Mouse (Mus musculus) heart, postnatal 0 days (tissue): ENCODE measurements around the gene Ifi208. TPM values are rescaled to one million over a fixed set of nuclear protein-coding genes. Genes with fewer than 3 reads are reported as not detected.

Experiments
- ATAC-seq: fragments of 200-750 bp; cut with Nextera tagmentation; 2 replicates; pipeline ENCODE4 v1.8.0; 2017; ENCODE audit warnings: low read depth, moderate number of reproducible peaks, moderate library complexity; ENCODE audit not compliant: insufficient read depth
- DNase-seq: peaks from one replicate; pipeline ENCODE4 v3.0.0-alpha.2; 2016; ENCODE audit warnings: low spot score
- H3K27ac ChIP-seq: fragments of 300-500 bp; sonication (generic); 2 replicates; pipeline ENCODE4 v1.5.1; 2014; ENCODE audit warnings: low read depth, mild to moderate bottlenecking
- H3K27me3 ChIP-seq: fragments of 300-500 bp; sonication (generic); 2 replicates; pipeline ENCODE4 v1.6.1; 2014; ENCODE audit warnings: low read length, mixed read lengths; ENCODE audit not compliant: control insufficient read depth, insufficient read depth
- H3K36me3 ChIP-seq: fragments of 300-500 bp; sonication (generic); replicated peaks from 2 replicates; pipeline ENCODE4 v1.6.1; 2014; ENCODE audit warnings: low read length, mixed read lengths; ENCODE audit not compliant: control insufficient read depth, insufficient read depth
- H3K4me1 ChIP-seq: fragments of 300-500 bp; sonication (generic); 2 replicates; pipeline ENCODE4 v1.6.1; 2014; ENCODE audit warnings: antibody characterized with exemption; ENCODE audit not compliant: control insufficient read depth, insufficient read depth
- H3K4me2 ChIP-seq: fragments of 300-500 bp; sonication (generic); 2 replicates; pipeline ENCODE4 v1.6.1; 2014; ENCODE audit warnings: low read depth, mild to moderate bottlenecking, low read length, moderate library complexity
- H3K4me3 ChIP-seq: fragments of 300-500 bp; sonication (generic); 2 replicates; pipeline ENCODE4 v1.5.1; 2014; ENCODE audit warnings: low read depth, low read length
- H3K9ac ChIP-seq: fragments of 300-500 bp; sonication (generic); replicated peaks from 2 replicates; pipeline ENCODE4 v1.6.1; 2014; ENCODE audit warnings: low read depth, low read length, mixed read lengths
- H3K9me3 ChIP-seq: fragments of 300-500 bp; sonication (generic); replicated peaks from 2 replicates; pipeline ENCODE4 v1.6.1; 2016; ENCODE audit warnings: low read length; ENCODE audit not compliant: control insufficient read depth
- CTCF ChIP-seq: IDR thresholded peaks from 2 replicates; pipeline ENCODE4 v1.5.1; 2016; ENCODE audit warnings: antibody characterized with exemption, control low read depth, low read depth
- EP300 ChIP-seq: IDR thresholded peaks from 2 replicates; pipeline ENCODE4 v1.6.1; 2016; ENCODE audit warnings: antibody characterized with exemption, low read depth
- WGBS: fragments of 180-500 bp; shearing (Covaris S2); extraction: QIAGEN DNeasy Blood & Tissue Kit; methylation state at CpG from one replicate; pipeline ENCODE4 v1.1.7; 2014; 5-methylcytosine and 5-hydroxymethylcytosine counted together
- microRNA-seq: library from miRNA; unstranded; fragments of <30 nt; microRNA quantifications from one replicate; pipeline ENCODE4, GENCODE M21; 2016
- polyA plus RNA-seq: library from polyadenylated mRNA; unstranded; fragments of >200 nt; fragmentation: Nextera tagmentation; extraction: Ambion mirVana; gene quantifications from 2 replicates; pipeline ENCODE4 v1.2.1, GENCODE M21; 2015
- total RNA-seq: library from RNA; depleted of rRNA; stranded (reverse); fragments of >200 nt; gene quantifications from 2 replicates; pipeline ENCODE4 v1.2.3, GENCODE M21; 2014; ENCODE audit warnings: low replicate concordance; rRNA removed

Gene Ifi208
- total and polyA plus RNA-seq, 2 experiments from 2014 or later = not detected

DNA sequence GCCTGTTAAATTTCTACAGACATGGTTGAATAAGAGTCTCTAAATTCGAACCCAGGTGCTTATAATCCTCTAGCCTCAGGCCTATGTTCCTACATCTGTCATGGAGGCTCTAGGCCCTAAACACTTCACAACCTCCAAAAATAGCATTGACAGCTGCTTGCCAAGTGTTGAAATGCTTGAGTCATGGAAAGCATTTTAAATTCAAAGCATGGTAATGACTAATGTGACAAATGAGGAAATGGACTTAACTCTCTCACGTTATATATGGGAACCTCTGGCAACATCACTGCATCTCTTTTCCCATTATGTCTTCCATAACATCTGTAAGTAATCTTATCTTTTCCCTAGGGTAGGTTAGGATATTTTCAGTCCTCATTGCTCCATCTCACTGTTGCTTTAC, 63.5 kb downstream of the Ifi208 start:
- H3K27me3 ChIP-seq = no peaks in the 10 kb centered on the region
- H3K4me2 ChIP-seq = no peak overlapping the region
- TF ChIP-seq EP300 (no peak), CTCF (no peak)
- no peak overlapping the region for H3K27ac ChIP-seq
- no peaks in the 10 kb centered on the region for H3K36me3 ChIP-seq
- no peaks in the 10 kb centered on the region for H3K9me3 ChIP-seq
- no peaks in the 10 kb centered on the region for H3K4me1 ChIP-seq
- DNase-seq = peak; percentile 9
- no peak for ATAC-seq
- no peak overlapping the region for H3K9ac ChIP-seq
- H3K4me3 ChIP-seq = no peak overlapping the region
- 28% methylated on average over 2 of the region's 2 CpGs for WGBS

GRCm38 (mm10) chr1:173740537-173740936, 67.1 kb downstream of the Ifi208 start:
- TF ChIP-seq EP300 = no peak
- no peak for TF ChIP-seq CTCF
- H3K9ac ChIP-seq = no peak overlapping the region
- no peak overlapping the region for H3K4me2 ChIP-seq
- no peak for DNase-seq
- H3K36me3 ChIP-seq = no peaks in the 10 kb centered on the region
- H3K4me1 ChIP-seq = no peaks in the 10 kb centered on the region
- no peak overlapping the region for H3K4me3 ChIP-seq
- no peaks in the 10 kb centered on the region for H3K9me3 ChIP-seq
- no peaks in the 10 kb centered on the region for H3K27me3 ChIP-seq
- no peak for ATAC-seq
- H3K27ac ChIP-seq = no peak overlapping the region

GRCm38 (mm10) chr1:173741656-173742055, 68.2 kb downstream of the Ifi208 start, which contains the start of gene Ifi207:
Gene Ifi207, minus strand, starts transcription at chr1:173741747.
- 49% methylated on average over 4 of the region's 4 CpGs for WGBS
- no peak within 1 kb of the TSS for H3K4me3 ChIP-seq

GRCm38 (mm10) chr1:173742262-173742661, 68.8 kb downstream of the Ifi208 start:
- ATAC-seq = no peak
- Histone ChIP-seq H3K27ac (no peak overlapping the region), H3K4me3 (no peak overlapping the region), H3K4me1 (no peaks in the 10 kb centered on the region), H3K9me3 (no peaks in the 10 kb centered on the region), H3K9ac (no peak overlapping the region), H3K36me3 (no peaks in the 10 kb centered on the region), H3K27me3 (no peaks in the 10 kb centered on the region), H3K4me2 (no peak overlapping the region)
- WGBS = 77% methylated on average over 1 of the region's 1 CpGs
- no peak for DNase-seq
- TF ChIP-seq EP300 (no peak), CTCF (no peak)

More at GRCm38 (mm10) chr1:173741656-173742055, 68.2 kb downstream of the Ifi208 start, which contains the start of gene Ifi207:
- DNase-seq (peak; percentile 11), ATAC-seq (no peak)
- Histone ChIP-seq H3K9ac (no peak within 1 kb of the TSS), H3K4me2 (no peak within 1 kb of the TSS), H3K36me3 (no peaks in the 10 kb centered on the region), H3K9me3 (no peaks in the 10 kb centered on the region), H3K27ac (no peak within 1 kb of the TSS), H3K27me3 (no peaks in the 10 kb centered on the region), H3K4me1 (no peaks in the 10 kb centered on the region)
- TF ChIP-seq CTCF = no peak
- no peak for TF ChIP-seq EP300

Small RNA genes within 50 kb of the gene (microRNA-seq; reads per million reads assigned to microRNA genes)
- gene Gm44339 = not detected

Other genes with a start within 250 kb of the Ifi208 start
- gene Ifi206, start 182.6 kb upstream of the Ifi208 start, total RNA-seq = 0.04 and 0.27 TPM in 2 replicates
- 0.14 TPM in 2 replicates for gene Ifi206, start 182.6 kb upstream of the Ifi208 start, polyA plus RNA-seq
- not detected in 2 replicates for gene Ifi214, start 137.7 kb upstream of the Ifi208 start, total RNA-seq
- gene Ifi214, start 137.7 kb upstream of the Ifi208 start, polyA plus RNA-seq = not detected in 2 replicates
- 0.99 and 2.0 TPM in 2 replicates for gene Ifi213, start 74.4 kb upstream of the Ifi208 start, total RNA-seq
- gene Ifi213, start 74.4 kb upstream of the Ifi208 start, polyA plus RNA-seq = 0.10 and 0.16 TPM in 2 replicates
- gene Ifi209, start 42.8 kb upstream of the Ifi208 start, total RNA-seq = 1.0 TPM in 1 of 2 replicates, not detected in the other
- 0.15 and 0.18 TPM in 2 replicates for gene Ifi209, start 42.8 kb upstream of the Ifi208 start, polyA plus RNA-seq
- gene Ifi207, start 68.1 kb downstream of the Ifi208 start, total RNA-seq = 0.27 and 1.1 TPM in 2 replicates
- 0.66 and 0.67 TPM in 2 replicates for gene Ifi207, start 68.1 kb downstream of the Ifi208 start, polyA plus RNA-seq
- 1.9 and 2.7 TPM in 2 replicates for gene Ifi204, start 93.3 kb downstream of the Ifi208 start, total RNA-seq
- 1.8 and 2.1 TPM in 2 replicates for gene Ifi204, start 93.3 kb downstream of the Ifi208 start, polyA plus RNA-seq
- gene Ifi211, start 239.4 kb downstream of the Ifi208 start, total RNA-seq = 0.11 and 1.0 TPM in 2 replicates
- 1.5 and 1.7 TPM in 2 replicates for gene Ifi211, start 239.4 kb downstream of the Ifi208 start, polyA plus RNA-seq